Mouse (Mus musculus): ENCODE measurements at regions not wholly inside any gene's neighbourhood (a gene's known extent, or its start where the extent isn't known, plus 50 kb on each side); places are given as distances from the start of the nearest gene placed in this dataset.

DNA sequence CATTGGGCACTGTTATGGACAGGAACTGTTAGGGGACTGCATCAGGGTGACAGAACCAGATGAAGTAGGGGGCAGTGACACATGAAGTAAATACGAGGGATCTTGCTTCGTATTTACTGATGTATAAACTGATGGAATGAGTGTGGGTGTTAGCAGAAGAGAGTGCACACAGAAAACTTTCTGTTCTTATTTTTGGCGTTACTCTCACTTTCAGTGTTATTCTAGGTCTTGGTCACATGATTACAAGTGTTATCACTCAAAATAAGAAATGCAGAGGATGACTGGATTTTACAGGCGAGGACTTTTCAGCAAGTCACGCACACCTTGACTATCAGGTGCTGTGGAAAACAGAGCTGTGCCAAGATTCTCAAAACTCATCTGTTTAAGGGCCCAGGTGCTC, 185.6 kb upstream of the Arhgap24 start:
- no peak for DNase-seq

DNA sequence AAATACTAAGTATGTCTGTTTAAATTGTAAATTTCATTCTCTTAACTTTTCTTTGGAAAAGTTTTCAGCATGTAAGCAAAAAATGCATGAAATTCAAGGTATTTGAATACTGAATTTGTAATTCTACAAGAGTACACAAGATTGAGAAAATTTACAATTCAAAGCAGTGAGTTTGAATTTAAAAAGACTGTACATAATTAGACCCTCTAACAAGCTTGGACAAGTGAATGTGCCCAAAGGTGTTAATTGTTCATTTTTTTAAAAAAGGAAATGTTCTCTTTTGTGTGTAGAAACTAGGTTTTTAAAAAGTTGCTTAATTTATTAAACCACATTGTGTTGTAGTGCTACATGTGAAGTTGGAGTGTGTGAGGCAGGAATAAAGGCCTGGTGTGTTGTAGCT, 174.9 kb upstream of the Arhgap24 start:
- no peak for DNase-seq

DNA sequence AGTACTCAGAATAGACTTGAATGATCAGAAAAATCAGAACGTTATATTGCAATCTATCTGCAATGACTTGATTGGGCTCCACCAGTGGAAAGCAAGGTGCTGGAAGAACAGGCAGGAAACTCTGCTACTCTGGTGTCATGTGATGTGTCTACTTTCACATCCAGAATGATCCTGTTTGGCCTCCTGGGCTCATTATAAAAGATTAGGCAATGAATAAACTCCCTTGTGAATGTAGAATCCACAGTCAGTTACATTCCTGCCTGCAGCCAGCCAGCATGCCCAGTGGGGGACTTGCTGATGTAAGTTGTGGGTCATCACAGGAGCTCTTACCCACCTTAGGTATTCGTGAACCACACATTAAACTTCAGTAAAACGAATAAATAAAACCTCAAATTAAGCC, 174.5 kb upstream of the Arhgap24 start:
- DNase-seq: no peak

DNA sequence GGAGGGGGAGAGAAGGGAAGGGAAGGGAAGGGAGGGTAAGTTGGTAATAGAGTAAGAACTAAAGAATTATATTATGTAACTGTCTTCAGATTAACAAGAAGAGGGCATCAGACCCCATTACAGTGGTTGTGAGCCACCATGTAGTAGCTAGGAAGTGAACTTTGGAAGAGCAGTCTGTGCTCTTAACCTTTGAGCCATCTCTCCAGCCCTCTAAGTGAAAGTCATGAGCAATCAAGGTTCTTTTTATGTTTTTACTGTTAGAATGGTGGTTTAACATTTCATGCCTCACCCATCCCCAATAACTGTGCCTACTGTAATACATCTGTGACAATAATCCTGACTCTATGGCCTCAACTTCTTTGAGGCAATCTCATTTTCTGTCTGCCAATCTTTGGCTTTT, 169.6 kb upstream of the Arhgap24 start:
- DNase-seq: no peak

DNA sequence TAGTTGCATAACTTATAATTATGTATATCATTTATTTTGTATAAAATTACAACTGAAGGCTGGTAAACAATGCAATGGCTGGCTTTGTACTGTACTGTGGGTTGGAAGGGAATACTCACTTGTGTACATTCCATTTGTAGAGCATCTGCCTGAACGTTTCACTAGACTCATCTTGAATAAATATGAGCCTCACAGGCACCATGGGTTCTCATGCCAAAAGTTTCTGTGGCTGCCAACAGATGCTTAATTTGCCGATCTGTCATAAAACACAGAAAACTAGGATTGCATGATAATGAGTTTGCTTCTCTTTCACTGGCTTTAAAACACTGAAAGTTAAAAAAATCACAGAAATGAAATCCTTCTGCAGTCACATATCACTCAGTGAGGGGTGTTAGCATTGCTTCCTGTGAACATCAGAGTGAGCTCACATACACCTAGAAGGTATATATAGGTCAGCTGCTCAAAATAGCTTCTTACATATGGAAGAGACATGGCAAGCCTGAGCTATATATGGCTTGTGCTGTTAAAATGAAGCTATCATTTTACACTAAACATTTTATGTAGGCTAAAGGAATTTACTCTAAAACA, 152.9 kb upstream of the Arhgap24 start:
- DNase-seq: no peak

DNA sequence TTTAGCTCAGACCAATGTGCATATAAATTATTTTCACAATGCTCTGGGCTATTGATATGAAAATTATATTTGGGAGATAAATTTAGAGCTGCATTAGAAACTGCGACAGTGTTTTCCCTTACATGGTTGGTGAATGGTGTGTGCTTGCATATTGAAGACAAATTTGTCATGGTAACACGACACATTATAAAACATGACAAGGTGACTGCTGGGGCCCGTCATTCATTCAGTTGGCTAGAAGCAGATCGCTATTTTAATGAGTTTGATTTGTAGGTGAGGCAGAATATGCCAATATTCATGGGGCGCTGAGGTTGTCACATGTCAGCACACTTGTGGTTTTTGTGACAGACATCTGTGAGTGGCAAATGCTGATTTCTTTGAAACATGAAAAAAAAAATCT, 147.3 kb upstream of the Arhgap24 start:
- DNase-seq: no peak

DNA sequence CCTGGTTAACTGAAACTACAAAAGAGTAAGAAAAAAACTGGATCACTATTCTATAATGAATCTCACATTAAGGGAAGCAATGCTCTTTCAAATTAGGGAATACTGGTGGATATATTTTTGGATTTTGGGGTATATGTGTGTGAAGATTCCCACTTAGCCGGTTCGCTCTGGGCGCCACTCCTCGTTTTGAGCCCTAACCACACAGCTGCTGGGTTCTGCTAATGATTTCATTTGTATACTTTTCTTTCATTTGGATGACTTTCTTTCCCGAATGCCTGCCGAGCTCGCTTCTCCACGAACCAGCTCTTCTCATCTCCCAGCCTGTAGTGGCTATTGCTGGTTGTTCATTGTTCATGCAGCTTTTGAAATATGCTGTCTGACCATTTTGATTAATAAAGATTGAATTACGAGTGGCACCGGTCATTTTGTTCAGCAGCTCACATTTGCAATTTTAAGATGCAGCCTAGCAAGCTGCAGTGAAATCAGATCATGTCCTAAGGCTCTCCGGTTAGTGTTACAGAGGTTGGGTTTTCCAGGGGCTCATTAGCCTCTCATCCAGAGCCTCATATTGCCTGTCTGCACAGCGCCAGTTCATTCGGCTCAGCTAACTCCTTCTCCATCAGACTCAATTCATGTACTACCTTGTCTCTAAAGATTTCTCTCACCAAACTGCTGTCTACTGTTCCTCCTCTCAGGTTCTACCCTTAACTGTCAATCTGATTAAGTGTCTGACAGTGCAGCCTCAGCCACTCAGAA, 146.6 kb upstream of the Arhgap24 start:
- DNase-seq: no peak

DNA sequence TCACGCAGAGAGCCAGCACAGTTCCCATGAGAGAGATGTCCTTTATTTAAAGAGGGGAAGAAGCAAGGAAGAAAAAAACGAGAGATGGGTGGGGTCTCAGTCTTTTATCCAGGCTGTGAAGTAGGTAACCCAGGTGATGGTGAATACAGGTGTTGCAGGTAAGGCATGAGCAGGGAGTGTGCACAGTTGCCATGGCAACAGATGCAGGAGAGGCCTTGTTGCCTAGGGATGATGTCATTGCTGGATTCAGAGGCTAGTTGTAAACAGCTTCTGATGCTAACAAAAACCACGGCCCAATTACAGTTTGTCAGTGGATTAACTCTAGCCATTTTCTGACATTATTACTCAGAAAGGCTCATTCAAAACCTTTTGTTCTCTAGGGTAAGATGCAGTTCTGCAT, 114.7 kb upstream of the Arhgap24 start:
- DNase-seq: no peak

DNA sequence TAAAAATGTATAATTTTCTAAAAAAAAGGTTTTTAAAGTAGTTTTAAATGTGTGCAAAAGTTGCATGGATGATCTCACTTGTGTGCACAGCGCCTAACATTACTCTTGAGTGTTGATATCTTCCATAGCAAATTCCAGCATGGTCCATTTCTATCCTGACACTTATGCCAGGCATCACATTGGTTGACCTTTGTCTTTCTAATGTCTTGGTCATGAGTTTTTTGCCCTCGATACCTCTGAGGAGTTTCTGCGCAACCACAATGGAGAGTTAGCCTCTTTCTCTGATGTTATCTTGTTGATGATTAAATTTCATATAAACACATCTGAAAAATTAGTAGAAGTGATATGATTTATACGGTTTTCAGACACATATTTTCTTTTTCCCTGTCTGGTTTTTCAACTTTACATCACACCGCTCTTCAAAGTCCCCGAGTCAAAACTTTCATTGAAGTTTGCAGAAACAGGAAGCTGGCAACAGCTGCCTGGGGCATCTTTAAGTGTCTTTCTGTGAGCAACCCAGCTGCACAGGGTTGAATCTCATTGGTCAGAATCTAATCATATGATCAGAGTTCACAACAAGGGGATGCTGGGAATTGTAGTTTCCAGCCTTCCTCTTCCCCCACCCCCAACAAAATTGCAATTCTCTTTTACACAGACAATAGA, 107.8 kb upstream of the Arhgap24 start:
- peak; percentile 62 for DNase-seq

DNA sequence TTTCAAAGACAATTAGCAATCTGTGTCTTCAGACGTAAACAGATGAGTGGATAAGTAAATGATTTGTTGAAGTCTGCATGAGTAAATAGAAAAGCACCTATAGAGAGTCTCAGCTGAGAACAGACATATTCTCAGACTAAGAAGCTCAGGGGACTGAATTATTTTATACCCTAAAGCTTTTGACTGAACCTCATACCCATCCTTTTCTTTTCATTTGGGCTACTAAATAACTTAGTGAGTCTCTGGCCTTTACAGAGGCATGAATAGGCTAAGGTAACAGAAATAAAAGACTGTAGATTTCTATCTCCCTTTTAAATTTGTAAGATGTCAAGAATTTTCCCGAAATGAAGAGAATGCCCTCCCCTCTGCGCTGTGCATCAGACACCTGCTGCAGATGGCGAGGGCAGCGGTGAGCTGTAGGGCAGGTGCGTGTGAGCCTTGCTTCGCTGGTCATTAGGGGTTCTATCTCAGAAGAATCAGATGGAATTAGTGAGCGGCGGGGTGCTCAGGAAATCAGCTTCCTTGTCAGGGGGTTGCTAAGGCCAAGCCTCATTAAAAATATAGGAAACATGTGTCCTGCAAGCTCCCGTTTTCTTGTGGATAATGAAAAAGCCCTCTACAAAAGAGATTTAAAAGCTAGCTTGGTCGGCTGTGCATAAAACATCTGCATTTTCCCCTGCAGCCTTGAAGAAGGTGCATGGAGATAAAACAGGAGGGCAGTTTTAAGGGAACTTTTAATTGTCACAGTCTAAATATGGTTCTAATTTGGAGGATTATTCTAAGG, 107.0 kb upstream of the Arhgap24 start:
- no peak for DNase-seq

DNA sequence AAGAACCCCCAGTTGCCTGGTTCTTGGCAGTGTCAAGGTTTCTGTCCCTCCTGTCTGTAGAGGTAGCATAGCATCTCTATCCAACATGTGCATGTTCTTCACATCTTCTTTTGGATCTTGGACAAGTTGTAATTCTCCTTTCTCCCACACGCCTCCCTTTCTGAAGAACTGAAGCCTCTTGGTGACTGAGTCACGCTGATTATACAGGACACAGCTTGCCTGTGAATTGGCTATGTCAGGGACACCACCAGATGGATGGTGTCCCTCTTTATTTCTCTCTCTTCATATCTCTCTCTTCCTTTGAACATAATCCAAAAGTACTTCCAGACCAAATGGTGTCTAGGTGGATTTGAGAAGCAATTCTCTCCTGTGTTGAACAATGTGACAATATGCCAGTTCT, 105.9 kb upstream of the Arhgap24 start:
- DNase-seq: no peak

DNA sequence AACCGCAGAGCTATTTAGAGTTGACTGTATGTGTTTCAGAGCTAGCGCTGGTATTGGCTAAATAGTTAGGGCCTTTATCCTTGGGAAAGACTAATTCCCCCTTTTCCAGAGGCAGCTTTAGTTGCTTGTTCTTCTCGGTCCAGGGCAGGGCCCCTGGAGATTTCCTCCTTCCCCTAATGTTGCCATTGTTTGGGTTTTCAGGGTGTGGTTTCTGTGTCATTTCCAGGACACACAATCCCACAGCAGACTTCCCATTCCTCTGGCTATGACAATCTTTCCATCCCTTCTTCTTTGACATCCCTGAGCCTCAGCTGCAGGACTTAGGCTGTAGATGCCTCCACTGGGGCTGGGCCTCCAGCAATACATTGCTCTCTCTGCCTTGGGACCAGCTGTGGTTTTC, 87.2 kb upstream of the Arhgap24 start:
- DNase-seq: no peak

DNA sequence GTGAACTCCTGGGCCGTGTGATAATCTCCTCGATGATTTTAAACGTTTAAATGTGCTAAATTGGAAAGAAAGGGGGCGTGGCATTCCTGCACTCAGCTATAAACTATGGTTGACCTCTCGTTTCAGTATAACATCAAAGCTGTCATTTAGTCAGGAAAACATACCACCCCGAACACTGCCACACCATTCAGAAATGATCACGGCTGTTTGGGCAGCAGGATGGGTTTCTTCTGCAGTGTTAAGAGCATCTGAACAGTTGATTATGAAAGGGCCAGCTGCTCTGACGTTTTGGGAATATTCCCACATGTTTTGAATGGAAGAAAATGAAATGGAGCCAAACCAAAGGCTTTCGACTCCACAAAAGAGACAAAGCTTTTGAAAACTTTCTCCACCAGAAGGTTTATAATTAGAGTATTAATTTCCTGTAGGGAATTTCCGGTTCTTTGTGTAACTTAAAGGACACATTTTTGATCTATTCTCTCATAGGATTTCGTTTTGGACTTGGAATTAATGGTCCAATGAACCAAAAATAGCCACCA, 85.5 kb upstream of the Arhgap24 start:
- DNase-seq: no peak

DNA sequence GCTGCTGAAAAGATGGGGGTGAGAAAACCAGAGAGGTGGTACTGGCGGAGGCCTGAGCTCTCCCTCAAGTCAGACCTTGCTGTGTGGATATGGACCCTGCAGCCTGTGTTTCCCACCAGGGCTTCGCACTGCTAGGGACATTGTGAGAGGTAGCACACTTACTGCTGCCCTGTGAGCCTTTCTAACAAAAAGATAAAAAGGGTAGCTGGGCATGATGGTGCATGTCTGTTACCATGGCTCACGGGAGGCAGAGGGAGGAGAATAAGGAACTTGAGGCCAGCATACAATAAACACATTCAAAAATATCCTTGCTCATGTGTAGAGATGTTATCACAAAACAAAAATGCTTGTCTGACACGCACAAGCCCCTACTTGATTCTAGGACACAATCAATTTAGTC, 82.2 kb upstream of the Arhgap24 start:
- DNase-seq: no peak

DNA sequence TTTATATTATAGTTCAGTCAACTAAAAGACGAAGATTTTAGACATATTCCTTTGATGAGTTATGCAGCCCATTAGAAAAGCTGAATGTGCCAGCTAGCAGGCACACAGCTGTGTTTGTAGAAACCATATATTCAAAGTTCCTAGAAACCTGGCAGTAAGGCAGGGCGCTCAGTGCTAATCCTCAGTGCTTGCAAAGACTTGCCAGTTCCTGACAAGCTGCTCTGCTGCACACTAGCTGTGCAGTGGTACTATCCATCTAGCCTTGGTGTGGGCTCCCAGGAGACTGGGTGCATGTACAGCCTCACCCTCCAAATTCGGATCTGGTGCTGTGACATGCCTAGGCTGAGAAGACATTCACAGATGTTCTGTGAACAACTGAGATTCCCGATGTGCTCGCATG, 63.5 kb upstream of the Arhgap24 start:
- DNase-seq: no peak

DNA sequence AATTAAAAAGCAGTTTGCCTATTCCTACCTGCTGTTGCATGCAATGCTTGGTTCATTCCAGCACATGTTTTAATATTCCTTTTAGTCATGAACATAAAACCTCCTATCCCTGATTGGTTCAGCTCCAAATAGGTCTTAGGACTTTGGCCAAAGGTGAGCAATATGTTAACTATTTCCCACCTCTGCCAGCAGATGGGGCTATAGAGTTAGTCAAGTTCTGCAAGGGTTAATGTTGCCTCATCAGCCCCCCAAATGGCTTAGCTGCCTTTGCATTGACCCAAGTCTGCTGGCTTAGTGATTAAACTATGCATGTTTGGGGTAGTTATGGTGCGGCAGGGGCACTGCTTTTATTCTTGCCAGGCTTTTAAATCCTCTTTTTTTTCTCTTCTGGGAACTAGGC, 62.1 kb upstream of the Arhgap24 start:
- DNase-seq: peak; percentile 50

DNA sequence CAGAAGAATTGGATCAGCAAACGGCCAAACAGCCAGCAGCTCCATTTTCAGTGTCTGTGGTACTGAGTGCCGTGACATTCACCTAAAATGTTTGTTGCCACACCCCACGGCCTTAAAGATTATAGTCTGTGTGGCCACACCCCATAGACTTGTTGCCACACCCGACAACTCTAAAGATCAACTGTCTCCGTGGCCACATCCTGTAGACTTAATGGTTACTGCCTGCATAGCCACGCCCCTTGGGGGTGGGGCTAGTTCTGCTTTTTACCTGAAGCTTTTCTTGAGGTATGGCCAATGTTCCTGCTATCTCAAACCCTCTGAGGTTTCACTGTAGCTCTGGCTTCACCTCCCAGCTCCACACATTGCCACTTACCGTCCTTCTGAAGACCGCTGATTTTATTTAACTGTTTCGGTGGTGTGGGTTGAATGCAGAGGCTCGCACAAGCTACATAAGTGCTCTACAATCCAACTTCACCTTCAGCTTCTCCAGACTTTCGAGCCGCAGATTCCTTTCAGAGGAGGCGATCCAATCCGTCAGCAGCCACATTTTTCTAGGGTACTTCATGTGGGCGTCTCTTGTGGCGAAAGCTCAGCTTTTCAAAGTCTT, 56.5 kb upstream of the Arhgap24 start:
- no peak for DNase-seq

DNA sequence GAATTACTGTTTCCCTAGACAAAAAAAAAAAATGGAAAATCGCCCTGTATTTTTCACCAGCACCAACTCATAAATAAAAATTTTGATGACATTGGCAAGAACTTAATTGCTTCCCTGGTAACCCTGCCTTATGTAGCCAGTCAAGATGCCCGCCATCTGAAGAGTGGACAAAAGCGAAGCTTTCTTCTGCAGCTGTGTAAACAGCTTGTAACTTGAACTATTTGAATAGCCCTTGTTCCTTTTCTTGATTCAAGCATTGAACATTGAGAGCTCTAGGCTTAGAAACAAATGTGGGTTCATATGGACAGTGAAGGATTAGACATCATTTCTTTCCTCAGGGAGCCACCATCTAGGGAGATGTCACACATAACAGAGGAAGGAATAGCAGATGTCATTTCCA, 52.9 kb upstream of the Arhgap24 start:
- DNase-seq: no peak

Data from thymus, postnatal 14 days (tissue).